Mouse (Mus musculus) liver, postnatal 0 days (tissue): ENCODE data around the gene Tulp3.

Experiments used
- CTCF ChIP-seq: sonication (generic); IDR thresholded peaks from 2 replicates; pipeline ENCODE4 v1.5.1; 2016; ENCODE audit warnings: antibody characterized with exemption, low read depth
- EP300 ChIP-seq: IDR thresholded peaks from 2 replicates; pipeline ENCODE4 v1.6.1; 2016; ENCODE audit warnings: antibody characterized with exemption, low read depth, mild to moderate bottlenecking

GRCm38 (mm10) chr6:128355726-128356416, at the start of gene Tulp3:
- no peak for TF ChIP-seq CTCF
- TF ChIP-seq EP300, result no peak
